Mouse (Mus musculus) heart, postnatal 0 days (tissue): ENCODE data around the gene Gsap.
A peak's percentile ranks its signal among the peaks of the same experiment; 100 is the strongest.

Source experiments
- CTCF ChIP-seq: IDR thresholded peaks from 2 replicates; pipeline ENCODE4 v1.5.1; 2016; ENCODE audit warnings: antibody characterized with exemption, control low read depth, low read depth
- EP300 ChIP-seq: IDR thresholded peaks from 2 replicates; pipeline ENCODE4 v1.6.1; 2016; ENCODE audit warnings: antibody characterized with exemption, low read depth

DNA sequence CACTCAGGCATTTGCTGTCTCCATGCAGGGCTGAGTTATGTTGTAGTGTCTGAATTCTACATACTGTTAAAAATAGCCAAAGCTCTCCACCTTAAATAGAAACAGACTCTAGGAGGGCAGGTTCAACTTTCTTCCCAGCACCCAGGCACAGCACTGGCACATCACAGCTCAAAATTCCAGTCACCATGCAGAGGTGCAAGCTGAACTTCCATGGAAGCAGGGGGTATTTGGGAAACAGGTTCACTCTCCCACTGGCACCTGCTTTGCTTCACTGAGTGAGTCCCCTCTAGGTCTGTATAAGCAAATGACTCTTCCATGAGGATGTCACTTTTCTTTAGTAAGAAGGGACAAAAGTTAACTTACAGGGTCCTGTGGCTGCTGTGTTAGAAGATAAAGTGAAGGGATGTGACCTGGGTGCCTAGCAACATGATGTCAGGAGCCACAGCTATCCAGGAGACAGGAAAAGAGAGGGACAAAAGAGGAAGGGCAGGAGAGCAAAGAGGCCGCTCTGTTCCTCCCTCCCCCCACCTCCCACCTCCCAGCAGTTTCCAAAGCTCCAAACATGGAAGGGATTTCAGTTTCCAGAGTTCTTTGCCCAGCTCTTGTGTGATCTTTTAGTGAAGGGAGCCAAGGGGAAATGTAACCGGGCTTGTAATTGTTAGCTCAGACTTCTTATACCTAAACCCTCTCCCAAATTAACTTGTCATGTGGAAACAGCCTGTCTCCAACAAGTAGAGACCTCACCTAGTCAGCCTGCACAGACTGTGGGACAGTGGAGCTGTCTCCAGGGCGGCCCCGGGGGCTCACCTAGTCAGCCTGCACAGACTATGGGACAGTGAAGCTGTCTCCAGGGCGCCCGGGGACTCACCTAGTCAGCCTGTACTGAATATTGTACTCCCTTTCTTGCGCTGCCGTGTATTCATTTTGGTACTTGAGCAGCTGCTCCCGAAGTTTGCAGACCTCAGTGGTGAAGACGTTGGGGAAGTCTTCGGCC, 143.9 kb downstream of the Gsap start:
- no peak for TF ChIP-seq CTCF
- TF ChIP-seq EP300 = peak; percentile 34; the same call in 1 of the 2 replicates
